Comparison of ENCODE assay signal across 11 mouse cellular contexts in the genomic region with DNA sequence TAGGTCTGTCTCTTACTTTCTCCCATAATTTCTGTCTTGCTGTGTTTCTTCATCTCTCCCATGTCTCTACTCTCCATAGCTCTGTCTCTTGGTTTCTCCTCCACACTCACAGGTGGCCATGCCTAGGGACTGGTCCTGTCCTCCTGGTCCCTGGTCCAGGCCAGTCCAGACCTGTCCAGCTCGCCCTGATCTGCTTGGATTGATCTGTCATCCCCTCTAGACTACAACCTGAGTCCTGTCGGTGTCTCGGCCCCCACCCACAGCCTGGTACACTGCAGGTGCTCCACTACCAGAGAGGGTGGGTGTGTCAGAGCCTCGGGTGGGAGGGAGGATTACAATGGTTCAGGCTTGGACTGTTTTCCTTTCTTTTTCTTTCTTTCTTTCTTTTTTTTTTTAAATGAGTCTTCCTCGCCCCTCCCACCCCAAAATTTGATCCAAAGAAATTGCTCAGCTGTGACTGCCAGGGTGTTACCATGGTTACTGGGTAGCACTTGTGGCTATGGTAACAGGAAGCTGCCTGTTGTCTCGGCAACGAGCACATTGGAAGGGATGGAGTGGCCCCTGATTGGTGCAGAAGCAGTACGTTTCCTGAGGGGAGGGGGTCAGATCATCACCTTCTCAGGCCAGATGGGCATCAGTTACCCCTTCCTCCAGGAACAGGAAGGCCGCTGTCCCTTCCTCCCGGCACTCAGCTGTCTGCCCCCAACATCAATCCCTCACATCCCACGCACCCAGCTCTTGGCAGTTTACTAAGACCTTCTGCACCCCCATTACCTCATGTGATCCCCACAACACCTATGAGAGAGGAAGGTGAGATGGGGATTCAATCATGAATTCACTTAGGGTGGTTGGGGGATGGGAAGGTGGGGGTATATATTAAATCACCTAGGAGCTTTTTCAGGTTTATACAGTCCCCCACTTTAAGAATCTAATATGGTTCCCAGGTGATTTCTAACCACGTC. TPM values are rescaled to one million over a fixed set of nuclear protein-coding genes. Genes with fewer than 3 reads are reported as not detected.
DNase-seq lines count a peak whose midpoint lies in the region; ATAC-seq lines count a peak whose summit lies in the region.
"Had no signal": no experiment of that assay in that cellular context is flagged by ENCODE, and none has a peak within 500 bp of the region (broad histone marks: within the 10 kb centered on the region; RNA-seq: fewer than 3 reads in every experiment).

No protein-coding gene starts in this region.

- ATAC-seq in cerebellum, adult (ENCODE audit: insufficient number of reproducible peaks, low FRiP score, low TSS enrichment): no peak
- ATAC-seq in megakaryocyte progenitor cell, adult 5-6 weeks (replicated peaks; ENCODE audit: poor library complexity): no peak

- DNase-seq in cerebellum, postnatal 14 days: peak; percentile 68 to 75
- DNase-seq in frontal cortex, postnatal 14 days (ENCODE audit: low spot score in 2 of 2): peak; percentile 67 to 83
- peak; percentile 82 to 94 for DNase-seq in left cerebral cortex, postnatal 25 days (ENCODE audit: low spot score in 2 of 2)
- peak; percentile 64 for DNase-seq in right cerebral cortex, postnatal 14 days
- no peak for DNase-seq in spleen, adult 18-20 months
- no peak for DNase-seq in urinary bladder, adult 2 months (ENCODE audit: low spot score)

- intact Hi-C loops in left cerebral cortex, postnatal 25 days (cut with DNase I): loop anchor here (1.0 kb wide), 1 partner anchor 28 kb away; the partner anchor contains the start of gene Parp6

RNA-seq across cellular contexts. Expression of gene Celf6, which starts 11.3 kb away (rescaled TPM):
- total RNA-seq in left cerebral cortex, postnatal 25 days (2021): 10 to 100 TPM; 25.0 to 29.1 TPM
- total RNA-seq in megakaryocyte progenitor cell, adult 5-6 weeks (2015): not detected in 2 replicates
- not detected in 2 replicates for total RNA-seq in megakaryocyte progenitor cell, adult 5-6 weeks (2017)
- polyA plus RNA-seq in urinary bladder, adult 2 months (2012; rRNA removed): 0.19 and 0.21 TPM in 2 replicates
- total RNA-seq: common myeloid progenitor, adult 5-6 weeks had no signal

RNA-seq across cellular contexts. Expression of gene Parp6, which starts 28.1 kb away (rescaled TPM):
- total RNA-seq in left cerebral cortex, postnatal 25 days (2021): 100 to 1,000 TPM; 173 TPM
- 37.6 and 52.4 TPM in 2 replicates for total RNA-seq in megakaryocyte progenitor cell, adult 5-6 weeks (2015)
- 15.7 and 24.5 TPM in 2 replicates for total RNA-seq in megakaryocyte progenitor cell, adult 5-6 weeks (2017)
- polyA plus RNA-seq in urinary bladder, adult 2 months (2012; rRNA removed): 52.4 and 53.9 TPM in 2 replicates

RNA-seq across cellular contexts. Expression of gene Tmem202, which starts 49.3 kb away (rescaled TPM):
- total RNA-seq in left cerebral cortex, postnatal 25 days (2021): 1 to 10 TPM; 3.9 to 4.4 TPM
- 0.17 TPM in 1 of 2 replicates, not detected in the other for total RNA-seq in megakaryocyte progenitor cell, adult 5-6 weeks (2015)
- total RNA-seq in megakaryocyte progenitor cell, adult 5-6 weeks (2017): not detected in 2 replicates
- polyA plus RNA-seq in urinary bladder, adult 2 months (2012; rRNA removed): 1.3 and 1.5 TPM in 2 replicates
- total RNA-seq: common myeloid progenitor, adult 5-6 weeks had no signal
- polyA plus RNA-seq: limb, embryonic 15.5 days; stomach, embryonic 15.5 days had no signal

RNA-seq across cellular contexts. Expression of gene Hexa, which starts 49.7 kb away (rescaled TPM):
- 10 to 100 TPM; 49.4 to 49.5 TPM for total RNA-seq in left cerebral cortex, postnatal 25 days (2021)
- 98.6 and 103 TPM in 2 replicates for total RNA-seq in megakaryocyte progenitor cell, adult 5-6 weeks (2015)
- 168 and 210 TPM in 2 replicates for total RNA-seq in megakaryocyte progenitor cell, adult 5-6 weeks (2017)
- 103 and 106 TPM in 2 replicates for polyA plus RNA-seq in urinary bladder, adult 2 months (2012; rRNA removed)

Comparison
In these comparisons a context has a peak if more than half of its experiments do, and no peak if none do; other contexts are left out.
1. DNase-seq: peak in cerebellum, postnatal 14 days (2 of 2), frontal cortex, postnatal 14 days (2 of 2), left cerebral cortex, postnatal 25 days (2 of 2) and right cerebral cortex, postnatal 14 days (single experiment); none in spleen, adult 18-20 months (0 of 2) and urinary bladder, adult 2 months (single experiment).
2. RNA of gene Celf6, which starts 11.3 kb away (total RNA-seq): 25.0 to 29.1 TPM in left cerebral cortex, postnatal 25 days; not detected in megakaryocyte progenitor cell, adult 5-6 weeks; every median in the first group is over 10 times any median in the second.
3. RNA of gene Tmem202, which starts 49.3 kb away (total RNA-seq): 3.9 to 4.4 TPM in left cerebral cortex, postnatal 25 days; 0.17 TPM in megakaryocyte progenitor cell, adult 5-6 weeks; every median in the first group is over 4 times any median in the second.